Mouse (Mus musculus): ENCODE data around the gene Krtap21-1.

- TF ChIP-seq POLR2A (IDR thresholded peaks at IDR 0.05; ENCODE audit: low read depth, low read length) (no peak), CTCF (conservative IDR thresholded peaks at IDR 0.05; ENCODE audit: insufficient read depth, insufficient read length, low read depth, low read length) (no peak)
Observed at GRCm38 (mm10) chr16:89425310-89425709, 21.6 kb upstream of the Krtap21-1 start.

All from kidney, adult 2 months (tissue).